Mouse (Mus musculus) midbrain, embryonic 13.5 days (tissue): ENCODE data around the gene Tmem72. TPM values are rescaled to one million over a fixed set of nuclear protein-coding genes. Genes with fewer than 3 reads are reported as not detected.

ENCODE experiments used
- ATAC-seq: fragments of 200-750 bp; cut with Nextera tagmentation; 2 replicates; pipeline ENCODE4 v1.8.0; 2017; ENCODE audit warnings: mild to moderate bottlenecking, moderate TSS enrichment, moderate library complexity
- H3K27ac ChIP-seq: fragments of 300-500 bp; sonication (generic); 2 replicates; pipeline ENCODE4 v1.5.1; 2015; ENCODE audit warnings: inconsistent platforms, mild to moderate bottlenecking, moderate library complexity
- H3K27me3 ChIP-seq: fragments of 300-500 bp; sonication (generic); 2 replicates; pipeline ENCODE4 v1.6.1; 2015; ENCODE audit warnings: mild to moderate bottlenecking, inconsistent platforms
- H3K36me3 ChIP-seq: fragments of 300-500 bp; sonication (generic); 2 replicates; pipeline ENCODE4 v1.6.1; 2015; ENCODE audit warnings: mild to moderate bottlenecking, inconsistent platforms
- H3K4me1 ChIP-seq: fragments of 300-500 bp; sonication (generic); replicated peaks from 2 replicates; pipeline ENCODE4 v1.6.1; 2015; ENCODE audit warnings: inconsistent platforms
- H3K4me2 ChIP-seq: fragments of 300-500 bp; sonication (generic); replicated peaks from 2 replicates; pipeline ENCODE4 v1.6.1; 2015; ENCODE audit warnings: moderate library complexity, mild to moderate bottlenecking, inconsistent platforms
- H3K4me3 ChIP-seq: fragments of 300-500 bp; sonication (generic); replicated peaks from 2 replicates; pipeline ENCODE4 v1.5.1; 2015; ENCODE audit warnings: mild to moderate bottlenecking, inconsistent platforms
- H3K9ac ChIP-seq: fragments of 300-500 bp; sonication (generic); replicated peaks from 2 replicates; pipeline ENCODE4 v1.6.1; 2015; ENCODE audit warnings: mild to moderate bottlenecking, inconsistent platforms
- H3K9me3 ChIP-seq: fragments of 300-500 bp; sonication (generic); 2 replicates; pipeline ENCODE4 v1.6.1; 2016; ENCODE audit warnings: mild to moderate bottlenecking, inconsistent platforms
- WGBS: fragments of 180-500 bp; shearing (Covaris S2); methylation state at CpG from one replicate; pipeline ENCODE4 v1.1.7; 2015; 5-methylcytosine and 5-hydroxymethylcytosine counted together
- polyA plus RNA-seq: library from polyadenylated mRNA; unstranded; fragments of >200 nt; fragmentation: Nextera tagmentation; extraction: Ambion mirVana; gene quantifications from 2 replicates; pipeline ENCODE4 v1.2.1, GENCODE M21; 2015

Tmem72 gene
- polyA plus RNA-seq, 1 experiment from 2014 or later: 0.23 TPM

DNA sequence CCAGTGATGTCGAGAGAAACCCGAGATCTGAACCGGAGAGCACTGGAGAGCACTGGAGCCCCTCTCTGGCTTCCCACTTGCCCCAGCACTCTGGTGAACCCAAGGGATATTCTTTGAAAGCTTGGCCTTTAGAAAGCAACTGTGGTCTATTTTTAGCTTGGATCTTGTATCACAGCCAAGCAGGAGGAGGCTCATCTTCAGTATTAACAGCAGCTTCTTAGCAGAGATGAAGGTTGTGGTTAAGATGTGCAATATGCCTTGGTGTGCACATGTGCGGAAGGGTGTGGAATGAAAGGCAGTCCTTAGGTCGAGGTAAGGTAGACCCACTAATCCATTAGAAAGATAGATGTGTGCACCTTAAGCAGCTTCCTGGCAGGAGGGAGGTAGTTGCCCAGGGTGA lies 2.1 kb downstream of the Tmem72 start:
- 79% methylated on average over 5 of the region's 5 CpGs for WGBS
- Histone ChIP-seq H3K4me2 (no peak overlapping the region), H3K4me3 (no peak overlapping the region), H3K9me3 (no peaks in the 10 kb centered on the region), H3K9ac (no peak overlapping the region), H3K27me3 (no peaks in the 10 kb centered on the region), H3K27ac (no peak overlapping the region), H3K4me1 (no peaks in the 10 kb centered on the region), H3K36me3 (no peaks in the 10 kb centered on the region)
- ATAC-seq: no peak

DNA sequence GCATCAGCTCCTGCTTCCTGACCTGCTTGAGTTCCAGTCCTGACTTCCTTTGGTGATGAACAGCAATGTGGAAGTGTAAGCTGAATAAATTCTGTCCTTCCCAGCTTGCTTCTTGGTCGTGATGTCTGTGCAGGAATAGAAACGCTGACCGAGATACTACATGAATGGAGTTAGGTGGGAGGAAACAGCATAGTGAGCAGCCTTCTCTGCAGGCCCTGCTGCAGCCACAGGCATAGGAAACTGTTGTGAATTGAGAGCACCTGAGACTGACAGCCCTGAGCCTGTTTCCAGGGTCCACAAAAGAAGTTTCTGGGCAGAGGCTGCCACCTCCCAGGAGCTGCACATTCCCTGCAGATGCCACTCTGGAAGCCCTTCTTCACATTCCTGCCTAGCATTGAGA lies 2.7 kb downstream of the Tmem72 start:
- H3K27me3 ChIP-seq: no peaks in the 10 kb centered on the region
- no peak for ATAC-seq

DNA sequence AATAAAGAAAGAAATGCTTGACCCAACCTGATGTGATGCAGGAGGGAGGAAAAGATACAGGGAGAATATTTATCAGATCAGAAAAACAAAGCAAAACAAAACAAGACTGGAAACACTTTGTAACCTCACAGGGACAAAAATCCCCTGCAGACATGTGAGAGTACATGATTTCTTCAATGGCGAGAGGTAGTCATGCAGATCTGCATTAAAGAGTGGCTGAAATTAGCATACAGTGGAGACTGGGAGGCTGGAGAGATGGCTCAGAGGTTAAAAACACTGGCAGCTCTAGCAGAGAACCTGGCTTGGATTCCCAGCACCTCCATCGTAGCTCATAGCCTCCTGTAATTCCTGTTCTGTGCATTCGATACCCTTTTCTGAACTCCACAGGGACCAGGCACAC lies 4.2 kb downstream of the Tmem72 start:
- Histone ChIP-seq H3K27me3 (no peaks in the 10 kb centered on the region), H3K9ac (no peak overlapping the region), H3K27ac (no peak overlapping the region), H3K4me2 (no peak overlapping the region), H3K4me1 (no peaks in the 10 kb centered on the region), H3K4me3 (no peak overlapping the region), H3K36me3 (no peaks in the 10 kb centered on the region), H3K9me3 (no peaks in the 10 kb centered on the region)
- ATAC-seq: no peak
- 85% methylated on average over 3 of the region's 3 CpGs for WGBS

More for the DNA sequence above, 2.7 kb downstream of the Tmem72 start:
- 91% methylated on average over 3 of the region's 3 CpGs for WGBS
- no peaks in the 10 kb centered on the region for H3K9me3 ChIP-seq
- H3K9ac ChIP-seq: no peak overlapping the region
- H3K27ac ChIP-seq: no peak overlapping the region
- H3K4me3 ChIP-seq: no peak overlapping the region
- H3K36me3 ChIP-seq: no peaks in the 10 kb centered on the region
- H3K4me1 ChIP-seq: no peaks in the 10 kb centered on the region
- no peak overlapping the region for H3K4me2 ChIP-seq

DNA sequence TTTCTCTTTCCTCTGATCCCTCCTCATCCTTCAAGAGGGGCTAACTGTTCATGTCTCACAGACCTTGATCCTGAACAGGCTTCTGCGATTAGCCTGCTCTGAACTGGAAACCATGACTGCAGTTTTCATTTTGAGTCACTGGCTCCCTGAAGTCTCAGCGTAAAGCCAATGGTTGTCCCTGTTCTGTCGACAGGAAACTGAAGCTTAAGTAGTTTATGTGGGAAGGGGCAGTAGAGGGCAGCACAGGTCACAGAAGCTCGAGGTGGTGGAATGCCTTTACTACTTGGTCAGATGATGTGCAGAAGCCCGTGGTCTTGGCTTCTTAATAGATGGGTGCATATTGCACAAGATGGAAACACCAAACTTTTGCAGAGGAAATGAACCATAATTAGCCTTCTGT lies 4.7 kb downstream of the Tmem72 start:
- ATAC-seq: no peak
- no peak overlapping the region for H3K4me2 ChIP-seq
- no peaks in the 10 kb centered on the region for H3K9me3 ChIP-seq
- no peak overlapping the region for H3K27ac ChIP-seq
- no peak overlapping the region for H3K4me3 ChIP-seq
- no peaks in the 10 kb centered on the region for H3K36me3 ChIP-seq
- H3K9ac ChIP-seq: no peak overlapping the region
- H3K4me1 ChIP-seq: no peaks in the 10 kb centered on the region
- H3K27me3 ChIP-seq: no peaks in the 10 kb centered on the region
- WGBS: 33% methylated on average over 5 of the region's 5 CpGs

DNA sequence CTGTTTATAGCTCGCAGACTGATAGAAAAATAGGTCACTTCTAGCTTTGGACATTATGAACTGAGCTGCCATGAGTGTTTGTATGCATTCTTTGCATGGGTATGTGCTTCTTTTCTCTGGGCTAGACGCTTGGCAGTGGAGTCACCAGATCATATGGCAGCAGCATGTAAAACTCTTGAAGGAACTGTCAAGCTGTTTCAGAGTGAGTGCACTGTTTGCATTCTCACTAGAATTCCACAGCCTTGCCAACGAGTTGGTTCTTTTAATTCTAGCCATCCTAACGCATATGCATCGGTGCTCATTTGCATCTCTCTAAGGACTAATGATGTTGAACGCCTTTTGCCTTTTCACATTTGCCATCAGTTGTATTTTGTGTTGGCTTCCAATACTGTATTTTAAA lies 12.4 kb downstream of the Tmem72 start:
- Histone ChIP-seq H3K27me3 (no peaks in the 10 kb centered on the region), H3K36me3 (no peaks in the 10 kb centered on the region), H3K9ac (no peak overlapping the region), H3K9me3 (no peaks in the 10 kb centered on the region), H3K4me3 (no peak overlapping the region), H3K4me2 (no peak overlapping the region), H3K4me1 (no peaks in the 10 kb centered on the region), H3K27ac (no peak overlapping the region)
- 72% methylated on average over 6 of the region's 6 CpGs for WGBS
- no peak for ATAC-seq

DNA sequence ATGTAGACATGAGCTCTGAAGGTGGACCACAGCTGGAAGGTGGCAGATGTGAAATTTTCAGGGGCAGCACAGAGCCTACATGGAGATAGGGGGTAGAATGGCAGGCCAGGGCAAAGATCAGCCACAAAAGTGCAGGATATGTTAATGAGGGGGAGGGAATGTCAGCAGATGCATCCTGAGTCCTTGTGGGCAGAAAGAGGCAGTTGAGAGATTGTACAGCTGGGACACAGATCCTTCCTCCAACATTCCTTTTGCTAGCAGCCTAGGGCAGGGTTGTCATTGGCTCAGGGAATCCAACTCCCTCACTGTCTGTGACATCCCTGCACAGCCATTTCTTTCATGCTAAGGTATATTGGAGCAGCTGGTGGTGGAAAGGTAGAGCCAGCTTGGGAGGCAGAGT lies 15.9 kb downstream of the Tmem72 start:
- H3K4me3 ChIP-seq: no peak overlapping the region
- no peak overlapping the region for H3K4me2 ChIP-seq
- no peak for ATAC-seq

DNA sequence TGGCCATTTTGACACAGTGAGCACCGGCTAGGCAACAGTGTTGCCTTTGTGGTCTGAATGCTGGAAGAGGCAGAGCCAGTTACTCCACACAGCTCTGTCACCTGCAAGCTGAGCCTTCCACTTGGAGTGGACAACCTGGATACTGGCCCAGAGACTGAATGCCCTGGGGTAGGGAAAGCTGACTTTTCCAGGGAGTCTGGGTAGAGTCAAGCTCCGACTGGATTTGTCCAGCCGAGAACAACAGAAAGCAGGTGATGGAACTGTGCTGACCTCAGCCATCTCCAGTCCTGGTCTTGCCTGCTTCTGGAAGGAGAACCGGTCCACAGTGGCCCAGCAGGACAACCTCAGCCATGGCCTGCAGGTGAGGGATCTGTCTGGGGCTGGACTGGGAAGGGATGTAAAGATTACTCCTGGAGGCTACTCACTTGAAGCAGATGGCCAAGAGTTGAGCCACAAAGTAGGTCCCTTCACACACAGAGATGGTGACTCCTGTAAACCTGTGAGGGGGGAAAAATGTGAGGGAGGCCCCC lies 18.8 kb downstream of the Tmem72 start:
- no peak overlapping the region for H3K27ac ChIP-seq
- H3K9me3 ChIP-seq: no peaks in the 10 kb centered on the region
- no peak overlapping the region for H3K4me3 ChIP-seq
- WGBS: 92% methylated on average over 4 of the region's 4 CpGs
- H3K27me3 ChIP-seq: no peaks in the 10 kb centered on the region
- no peaks in the 10 kb centered on the region for H3K36me3 ChIP-seq
- no peaks in the 10 kb centered on the region for H3K4me1 ChIP-seq
- H3K4me2 ChIP-seq: no peak overlapping the region
- no peak overlapping the region for H3K9ac ChIP-seq
- no peak for ATAC-seq

More for the DNA sequence above, 15.9 kb downstream of the Tmem72 start:
- Histone ChIP-seq H3K9ac (no peak overlapping the region), H3K4me1 (no peaks in the 10 kb centered on the region), H3K27ac (no peak overlapping the region), H3K9me3 (no peaks in the 10 kb centered on the region), H3K36me3 (no peaks in the 10 kb centered on the region), H3K27me3 (no peaks in the 10 kb centered on the region)

DNA sequence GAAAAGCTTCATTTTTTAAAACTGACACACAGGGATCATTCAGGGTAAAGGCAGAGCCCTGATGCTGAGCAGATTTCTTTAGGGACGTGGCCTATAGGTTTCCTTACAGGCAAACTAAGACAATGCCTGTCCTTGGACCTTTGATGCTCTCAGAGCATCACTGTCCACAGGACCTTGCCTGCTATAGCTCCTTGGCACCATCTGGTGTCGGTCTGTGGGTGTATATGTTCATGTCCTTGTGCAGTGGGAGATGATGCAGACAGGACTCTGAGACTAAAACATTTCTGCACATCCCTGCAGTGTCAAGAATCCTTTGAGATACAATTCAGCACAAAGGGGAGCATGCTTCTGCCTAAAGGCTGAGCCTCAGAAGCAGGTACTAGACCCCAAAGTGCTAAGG lies 19.3 kb downstream of the Tmem72 start:
- WGBS: 60% methylated on average over 2 of the region's 2 CpGs
- ATAC-seq: no peak

DNA sequence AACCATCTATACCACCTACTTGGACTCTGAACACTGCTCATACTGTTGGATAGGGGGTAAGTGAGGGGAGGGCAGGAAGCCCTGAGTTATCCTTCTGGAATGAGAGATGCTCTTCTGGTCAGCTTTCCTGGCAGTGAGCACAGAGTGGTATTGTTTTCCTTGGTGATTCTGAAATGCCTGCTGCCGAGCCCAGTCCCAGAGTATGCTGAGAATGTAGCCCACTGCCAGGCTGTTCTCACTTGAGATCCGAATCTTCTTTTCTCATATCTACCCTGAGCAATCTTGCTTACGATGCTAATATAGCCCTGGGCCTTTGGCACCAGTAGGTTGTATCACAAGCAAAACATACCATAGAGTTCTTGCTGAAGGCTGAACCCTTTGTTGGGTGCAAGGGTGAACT lies 22.4 kb downstream of the Tmem72 start:
- ATAC-seq: no peak
- WGBS: 85% methylated on average over 3 of the region's 3 CpGs
- H3K36me3 ChIP-seq: no peaks in the 10 kb centered on the region
- H3K4me2 ChIP-seq: no peak overlapping the region
- H3K27me3 ChIP-seq: no peaks in the 10 kb centered on the region
- no peak overlapping the region for H3K4me3 ChIP-seq
- no peak overlapping the region for H3K27ac ChIP-seq
- H3K9me3 ChIP-seq: no peaks in the 10 kb centered on the region
- H3K4me1 ChIP-seq: no peaks in the 10 kb centered on the region
- H3K9ac ChIP-seq: no peak overlapping the region

More for the DNA sequence above, 19.3 kb downstream of the Tmem72 start:
- Histone ChIP-seq H3K9ac (no peak overlapping the region), H3K27me3 (no peaks in the 10 kb centered on the region), H3K4me3 (no peak overlapping the region), H3K4me2 (no peak overlapping the region), H3K4me1 (no peaks in the 10 kb centered on the region), H3K36me3 (no peaks in the 10 kb centered on the region), H3K9me3 (no peaks in the 10 kb centered on the region), H3K27ac (no peak overlapping the region)

DNA sequence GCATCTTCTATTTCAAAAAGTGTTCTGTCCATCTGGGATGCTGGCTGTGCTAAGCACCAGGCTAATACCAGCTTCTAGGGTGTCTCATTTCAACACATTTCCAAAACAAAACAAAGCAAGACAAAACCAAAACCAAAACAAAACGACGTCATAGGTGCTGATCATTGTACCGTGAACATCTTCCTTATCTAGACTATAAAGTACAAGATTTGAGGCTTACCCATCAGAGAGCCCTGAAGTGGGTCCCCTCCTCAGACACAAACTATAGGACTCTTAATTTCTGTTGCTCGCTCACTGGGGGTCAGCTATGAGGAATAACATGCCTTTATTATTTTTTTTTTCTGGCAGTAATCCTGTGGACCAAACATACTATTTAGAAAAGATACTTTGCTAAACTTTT lies 23.1 kb downstream of the Tmem72 start:
- WGBS: 85% methylated on average over 4 of the region's 4 CpGs
- no peak overlapping the region for H3K9ac ChIP-seq

DNA sequence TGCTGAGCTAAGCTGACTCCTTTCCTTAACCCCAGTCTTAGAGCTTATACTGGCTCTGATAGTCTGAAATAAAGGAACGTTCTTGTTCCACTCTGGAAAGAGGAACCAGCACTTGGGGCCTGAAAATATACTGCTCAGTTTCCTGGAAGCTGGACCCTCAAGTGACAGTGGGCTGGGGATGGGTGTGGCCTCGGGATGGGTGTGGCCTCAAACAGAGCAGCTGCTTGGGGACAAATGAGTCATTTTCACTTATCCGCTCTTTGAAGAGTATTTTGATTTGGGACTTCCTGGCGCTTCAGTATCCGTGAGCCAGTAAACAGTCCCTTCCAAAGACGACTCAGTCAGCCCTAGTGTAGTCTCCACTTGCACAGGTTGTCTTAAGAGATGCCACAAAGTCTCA lies 34.4 kb downstream of the Tmem72 start:
- H3K4me1 ChIP-seq: no peaks in the 10 kb centered on the region
- H3K9ac ChIP-seq: no peak overlapping the region
- H3K36me3 ChIP-seq: no peaks in the 10 kb centered on the region
- WGBS: 60% methylated on average over 6 of the region's 6 CpGs
- no peak overlapping the region for H3K4me3 ChIP-seq
- no peaks in the 10 kb centered on the region; the same call in 1 of the 2 replicates for H3K27me3 ChIP-seq
- no peaks in the 10 kb centered on the region for H3K9me3 ChIP-seq
- no peak for ATAC-seq
- no peak overlapping the region for H3K27ac ChIP-seq
- H3K4me2 ChIP-seq: no peak overlapping the region

More for the DNA sequence above, 23.1 kb downstream of the Tmem72 start:
- Histone ChIP-seq H3K4me1 (no peaks in the 10 kb centered on the region), H3K4me3 (no peak overlapping the region), H3K27me3 (no peaks in the 10 kb centered on the region), H3K27ac (no peak overlapping the region), H3K4me2 (no peak overlapping the region), H3K9me3 (no peaks in the 10 kb centered on the region), H3K36me3 (no peaks in the 10 kb centered on the region)
- no peak for ATAC-seq

DNA sequence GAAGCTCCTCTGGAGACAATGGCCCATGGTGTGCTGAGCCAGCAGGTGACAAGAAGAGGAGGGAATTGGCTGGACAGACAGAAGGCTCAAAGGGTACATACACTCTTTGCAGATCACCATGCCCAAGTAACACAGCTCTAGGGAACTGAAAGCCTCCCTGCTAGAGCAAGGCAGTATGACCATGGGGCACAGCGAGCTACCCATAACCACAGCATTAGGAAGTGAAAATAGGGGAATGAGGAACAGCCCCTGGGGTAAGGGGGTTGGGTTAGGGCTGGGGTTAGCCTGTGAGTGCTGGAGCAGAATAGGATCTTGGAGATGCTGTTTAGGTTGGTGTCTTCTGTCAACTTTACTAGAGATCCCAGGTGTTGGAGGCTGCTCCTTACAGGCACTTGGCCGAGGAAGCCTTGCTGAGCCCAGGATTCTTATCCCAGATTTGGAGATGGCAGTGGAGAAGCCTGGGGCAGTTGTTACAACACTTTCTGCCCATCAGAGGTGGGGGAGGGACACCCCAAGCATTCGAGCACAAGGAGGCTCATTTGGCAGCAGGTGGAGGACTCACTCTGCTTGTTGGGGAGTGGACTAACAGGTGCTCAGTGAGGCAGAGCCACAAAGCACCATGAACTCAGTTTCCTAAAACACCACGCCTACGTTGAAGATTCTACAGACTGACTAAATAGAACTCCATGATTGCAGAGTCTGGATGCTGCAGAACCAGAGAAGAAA lies 37.0 kb downstream of the Tmem72 start:
- Histone ChIP-seq H3K27me3 (no peaks in the 10 kb centered on the region; the same call in 1 of the 2 replicates), H3K4me1 (no peaks in the 10 kb centered on the region), H3K36me3 (no peaks in the 10 kb centered on the region), H3K4me2 (no peak overlapping the region), H3K9ac (no peak overlapping the region), H3K27ac (no peak overlapping the region), H3K9me3 (no peaks in the 10 kb centered on the region), H3K4me3 (no peak overlapping the region)
- no peak for ATAC-seq
- WGBS: 86% methylated on average over 5 of the region's 5 CpGs

DNA sequence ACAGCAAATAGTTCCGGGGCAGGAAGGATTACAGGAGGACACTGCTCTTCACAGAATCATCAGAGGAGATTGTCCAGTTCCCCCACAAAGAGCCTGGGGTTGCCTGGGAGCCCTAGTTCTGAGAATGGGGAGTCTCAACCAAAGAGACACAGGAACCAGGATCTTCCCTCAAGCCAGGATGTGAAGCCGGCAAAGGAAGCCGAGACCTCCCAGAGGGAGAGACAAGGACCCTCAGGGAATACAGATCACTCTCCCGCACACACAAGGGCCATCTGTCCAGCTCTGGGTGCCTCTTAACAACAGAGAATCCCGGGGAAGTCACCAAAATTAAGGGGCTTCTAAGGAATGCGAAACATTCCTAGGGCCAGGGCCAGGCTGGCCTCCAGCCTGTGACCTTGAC lies 39.4 kb downstream of the Tmem72 start:
- H3K4me3 ChIP-seq: no peak overlapping the region
- H3K9me3 ChIP-seq: no peaks in the 10 kb centered on the region
- H3K36me3 ChIP-seq: no peaks in the 10 kb centered on the region
- no peak for ATAC-seq
- whole genome bisulfite sequencing: 66% methylated on average over 6 of the region's 6 CpGs
- H3K9ac ChIP-seq: no peak overlapping the region
- H3K4me1 ChIP-seq: peaks cover 20% of the 10 kb centered on the region
- H3K4me2 ChIP-seq: no peak overlapping the region
- peaks cover 1% of the 10 kb centered on the region; the same call in 1 of the 2 replicates for H3K27me3 ChIP-seq
- no peak overlapping the region for H3K27ac ChIP-seq
